Mouse (Mus musculus): ENCODE results near the gene Ptpn11.

DNA sequence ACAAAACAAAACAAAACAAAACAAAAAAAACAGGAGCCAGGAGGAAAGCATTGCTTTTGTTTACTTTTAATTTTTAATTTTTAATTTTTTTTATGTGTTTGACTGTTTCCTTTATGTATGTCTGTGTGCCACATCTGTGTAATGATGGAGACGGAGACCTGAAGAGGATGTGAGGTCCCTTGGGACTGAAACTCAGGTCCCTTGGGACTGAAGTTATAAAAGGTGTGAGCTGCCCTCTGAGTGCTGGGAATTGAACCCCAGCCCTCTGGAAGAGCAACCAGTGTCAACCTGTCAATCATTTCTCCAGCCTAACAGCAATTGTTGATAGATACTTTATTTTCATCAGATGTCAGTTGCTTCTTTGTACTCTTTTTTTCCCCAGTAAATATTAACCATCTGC lies 28.0 kb upstream of the Ptpn11 start:
- no peak for TF ChIP-seq CTCF (conservative IDR thresholded peaks at IDR 0.05; ENCODE audit: low read length)
- no peak for TF ChIP-seq NANOG (IDR thresholded peaks at IDR 0.05; ENCODE audit: borderline replicate concordance, low read length)

All from E14TG2a.4 (cell line).